Mouse (Mus musculus) intestine, embryonic 15.5 days (tissue): ENCODE results near the gene 2610528J11Rik. TPM values are rescaled to one million over a fixed set of nuclear protein-coding genes. Genes with fewer than 3 reads are reported as not detected.
A peak's percentile ranks its signal among the peaks of the same experiment; 100 is the strongest.

Source experiments
- ATAC-seq: fragments of 200-750 bp; cut with Nextera tagmentation; 2 replicates; pipeline ENCODE4 v1.8.0; 2017; ENCODE audit warnings: moderate TSS enrichment, moderate library complexity
- H3K27ac ChIP-seq: fragments of 300-500 bp; sonication (generic); 2 replicates; pipeline ENCODE4 v1.5.1; 2015; ENCODE audit warnings: mild to moderate bottlenecking, inconsistent platforms
- H3K27me3 ChIP-seq: fragments of 300-500 bp; sonication (generic); replicated peaks from 2 replicates; pipeline ENCODE4 v1.6.1; 2015; ENCODE audit warnings: inconsistent platforms
- H3K36me3 ChIP-seq: fragments of 300-500 bp; sonication (generic); 2 replicates; pipeline ENCODE4 v1.6.1; 2015; ENCODE audit warnings: inconsistent platforms
- H3K4me1 ChIP-seq: fragments of 300-500 bp; sonication (generic); replicated peaks from 2 replicates; pipeline ENCODE4 v1.6.1; 2015; ENCODE audit warnings: inconsistent platforms
- H3K4me2 ChIP-seq: fragments of 300-500 bp; sonication (generic); replicated peaks from 2 replicates; pipeline ENCODE4 v1.6.1; 2015; ENCODE audit warnings: mild to moderate bottlenecking, inconsistent platforms
- H3K4me3 ChIP-seq: fragments of 300-500 bp; sonication (generic); replicated peaks from 2 replicates; pipeline ENCODE4 v1.5.1; 2015; ENCODE audit warnings: inconsistent platforms
- H3K9ac ChIP-seq: fragments of 300-500 bp; sonication (generic); 2 replicates; pipeline ENCODE4 v1.6.1; 2015; ENCODE audit warnings: inconsistent platforms
- H3K9me3 ChIP-seq: fragments of 300-500 bp; sonication (generic); 2 replicates; pipeline ENCODE4 v1.6.1; 2016; ENCODE audit warnings: inconsistent platforms
- WGBS: fragments of 180-500 bp; shearing (Covaris S2); methylation state at CpG from one replicate; pipeline ENCODE4 v1.1.7; 2015; 5-methylcytosine and 5-hydroxymethylcytosine counted together
- polyA plus RNA-seq: library from polyadenylated mRNA; unstranded; fragments of >200 nt; fragmentation: Nextera tagmentation; extraction: Ambion mirVana; gene quantifications from 2 replicates; pipeline ENCODE4 v1.2.1, GENCODE M21; 2015

2610528J11Rik gene
- polyA plus RNA-seq, 1 experiment from 2014 or later, result 73.5 TPM

GRCm38 (mm10) chr4:118571441-118571840 is 44.6 kb downstream of the 2610528J11Rik start:
- no peak overlapping the region for H3K4me2 ChIP-seq

GRCm38 (mm10) chr4:118576097-118576496 is 49.3 kb downstream of the 2610528J11Rik start:
- H3K9ac ChIP-seq, result no peak overlapping the region
- no peak overlapping the region for H3K27ac ChIP-seq
- peaks cover 11% of the 10 kb centered on the region; the same call in 1 of the 2 replicates for H3K27me3 ChIP-seq
- WGBS, result 5% methylated on average over 6 of the region's 6 CpGs
- no peak overlapping the region for H3K4me2 ChIP-seq
- H3K4me1 ChIP-seq, result 0 out of 2 replicates have a peak, but pooled peaks cover 2% of the 10 kb centered on the region
- H3K4me3 ChIP-seq, result no peak overlapping the region
- ATAC-seq, result peak; percentile 63; the same call in 1 of the 2 replicates
- H3K9me3 ChIP-seq, result no peaks in the 10 kb centered on the region
- no peaks in the 10 kb centered on the region for H3K36me3 ChIP-seq

More at GRCm38 (mm10) chr4:118571441-118571840, 44.6 kb downstream of the 2610528J11Rik start:
- Histone ChIP-seq H3K36me3 (no peaks in the 10 kb centered on the region), H3K27me3 (no peaks in the 10 kb centered on the region), H3K9me3 (no peaks in the 10 kb centered on the region), H3K9ac (no peak overlapping the region), H3K4me1 (0 out of 2 replicates have a peak, but pooled peaks cover 2% of the 10 kb centered on the region), H3K4me3 (no peak overlapping the region), H3K27ac (no peak overlapping the region)
- no peak for ATAC-seq
- 73% methylated on average over 15 of the region's 15 CpGs for WGBS

GRCm38 (mm10) chr4:118579313-118579712 is 52.5 kb downstream of the 2610528J11Rik start:
- Histone ChIP-seq H3K9me3 (no peaks in the 10 kb centered on the region), H3K9ac (no peak overlapping the region), H3K4me2 (no peak overlapping the region), H3K27me3 (peaks cover 11% of the 10 kb centered on the region; the same call in 1 of the 2 replicates), H3K36me3 (no peaks in the 10 kb centered on the region), H3K27ac (no peak overlapping the region), H3K4me1 (no peaks in the 10 kb centered on the region), H3K4me3 (no peak overlapping the region)
- no peak for ATAC-seq
- 51% methylated on average over 13 of the region's 13 CpGs for WGBS

Other genes with a start within 250 kb of the 2610528J11Rik start
- gene Ptprf, start 235.6 kb upstream of the 2610528J11Rik start, polyA plus RNA-seq, result 57.7 and 62.4 TPM in 2 replicates
- 4.4 and 5.1 TPM in 2 replicates for gene Szt2, start 117.7 kb upstream of the 2610528J11Rik start, polyA plus RNA-seq
- gene Med8, start 117.7 kb upstream of the 2610528J11Rik start, polyA plus RNA-seq, result 102 and 103 TPM in 2 replicates
- 178 and 197 TPM in 2 replicates for gene Elovl1, start 98.9 kb upstream of the 2610528J11Rik start, polyA plus RNA-seq
- gene Cdc20, start 89.6 kb upstream of the 2610528J11Rik start, polyA plus RNA-seq, result 223 and 226 TPM in 2 replicates
- 0.30 and 0.31 TPM in 2 replicates for gene Mpl, start 69.5 kb upstream of the 2610528J11Rik start, polyA plus RNA-seq
- gene Tie1, start 36.9 kb upstream of the 2610528J11Rik start, polyA plus RNA-seq, result 22.5 and 23.7 TPM in 2 replicates
- 10.7 and 14.3 TPM in 2 replicates for gene Tmem125, start 17.0 kb downstream of the 2610528J11Rik start, polyA plus RNA-seq
- gene Cfap57, start 93.8 kb downstream of the 2610528J11Rik start, polyA plus RNA-seq, result 0.55 and 0.58 TPM in 2 replicates
- gene Ebna1bp2, start 93.8 kb downstream of the 2610528J11Rik start, polyA plus RNA-seq, result 125 and 144 TPM in 2 replicates
- not detected in 2 replicates for gene Olfr62, start 132.0 kb downstream of the 2610528J11Rik start, polyA plus RNA-seq
- gene Olfr1342, start 165.8 kb downstream of the 2610528J11Rik start, polyA plus RNA-seq, result not detected in 2 replicates
- gene Olfr1341, start 176.5 kb downstream of the 2610528J11Rik start, polyA plus RNA-seq, result not detected in 2 replicates
- not detected in 2 replicates for gene Olfr1340, start 193.1 kb downstream of the 2610528J11Rik start, polyA plus RNA-seq
- gene Olfr1339, start 205.2 kb downstream of the 2610528J11Rik start, polyA plus RNA-seq, result not detected in 2 replicates
- gene Olfr1338, start 231.7 kb downstream of the 2610528J11Rik start, polyA plus RNA-seq, result not detected in 2 replicates